Mouse (Mus musculus): ENCODE data around the gene Ftcd.

The Ftcd gene

GRCm38 (mm10) chr10:76602690-76603089 lies 27.2 kb downstream of the Ftcd start:
- DNase-seq (ENCODE audit: low read depth, low spot score): no peak

- no peak for DNase-seq (ENCODE audit: low read depth, low spot score)
Observed at GRCm38 (mm10) chr10:76612473-76612872, 37.0 kb downstream of the Ftcd start.

GRCm38 (mm10) chr10:76622411-76622810 lies 47.0 kb downstream of the Ftcd start:
- DNase-seq (ENCODE audit: low read depth, low spot score): no peak

- DNase-seq (ENCODE audit: low read depth, low spot score): no peak
Observed at GRCm38 (mm10) chr10:76622928-76623680, 47.7 kb downstream of the Ftcd start, which contains the start of gene Col6a2. Gene Col6a2, minus strand, starts transcription at chr10:76623630.

GRCm38 (mm10) chr10:76623734-76624133 lies 48.3 kb downstream of the Ftcd start:
- no peak for DNase-seq (ENCODE audit: low read depth, low spot score)

GRCm38 (mm10) chr10:76624903-76625302 lies 49.5 kb downstream of the Ftcd start:
- DNase-seq (ENCODE audit: low read depth, low spot score): no peak

- no peak for DNase-seq (ENCODE audit: low read depth, low spot score)
Observed at GRCm38 (mm10) chr10:76627714-76628113, 52.3 kb downstream of the Ftcd start.

GRCm38 (mm10) chr10:76630657-76631056 lies 55.2 kb downstream of the Ftcd start:
- no peak for DNase-seq (ENCODE audit: low read depth, low spot score)

- DNase-seq (ENCODE audit: low read depth, low spot score): no peak
Observed at GRCm38 (mm10) chr10:76632630-76633029, 57.2 kb downstream of the Ftcd start.

GRCm38 (mm10) chr10:76634094-76634571 lies 58.7 kb downstream of the Ftcd start:
- no peak for DNase-seq (ENCODE audit: low read depth, low spot score)

- DNase-seq (ENCODE audit: low read depth, low spot score): no peak
Observed at GRCm38 (mm10) chr10:76634584-76634983, 59.1 kb downstream of the Ftcd start.

- no peak for DNase-seq (ENCODE audit: low read depth, low spot score)
Observed at GRCm38 (mm10) chr10:76636026-76636425, 60.6 kb downstream of the Ftcd start.

GRCm38 (mm10) chr10:76636601-76637000 lies 61.2 kb downstream of the Ftcd start:
- DNase-seq (ENCODE audit: low read depth, low spot score): no peak
